Mouse (Mus musculus): Measurements from ENCODE around the gene Phldb2.

DNA sequence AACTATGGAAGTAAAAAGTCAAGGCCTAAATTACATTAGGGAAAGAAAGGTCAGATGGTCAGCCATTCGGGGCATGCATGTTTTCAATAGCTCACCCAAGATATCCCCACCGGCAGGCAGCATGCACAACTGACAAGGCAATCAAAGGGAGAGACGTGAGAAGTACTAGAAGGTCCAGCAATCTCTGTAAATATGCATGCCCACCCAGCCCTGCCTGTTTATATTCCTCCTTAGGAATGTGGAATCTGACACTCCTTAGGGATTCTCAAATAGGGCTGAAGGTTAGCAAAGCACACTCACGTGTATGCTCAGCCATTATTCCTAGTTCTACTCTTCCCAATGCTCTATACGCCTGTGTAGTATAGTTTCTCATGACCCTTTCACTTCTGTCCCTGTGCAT, 9.7 kb upstream of the Phldb2 start:
- TF ChIP-seq MYOD1 (IDR thresholded peaks at IDR 0.05; ENCODE audit: control insufficient read depth, insufficient read length, low read depth) (no peak), CTCF (IDR thresholded peaks at IDR 0.05; ENCODE audit: control insufficient read depth, insufficient read depth, insufficient read length) (no peak), USF1 (IDR thresholded peaks at IDR 0.05; ENCODE audit: low read depth) (no peak), MAX (IDR thresholded peaks at IDR 0.05) (no peak)
